ENCODE assay signal across 10 mouse cellular contexts in genomic region chr11:60280429-60281414, GRCm38 (mm10). TPM values are rescaled to one million over a fixed set of nuclear protein-coding genes. Genes with fewer than 3 reads are reported as not detected.
A peak's percentile ranks its signal among the peaks of the same experiment; 100 is the strongest.
DNase-seq lines count a peak whose midpoint lies in the region; ATAC-seq and TF ChIP-seq lines count a peak whose summit lies in the region.
"Had no signal": no experiment of that assay in that cellular context is flagged by ENCODE, and none has a peak within 500 bp of the region (broad histone marks: within the 10 kb centered on the region; RNA-seq: fewer than 3 reads in every experiment).

No protein-coding gene starts in this region.

- H3K36me3 ChIP-seq in hindbrain, embryonic 10.5 days: no peaks in the 10 kb centered on the region
- H3K36me3 ChIP-seq in hindbrain, embryonic 11.5 days (ENCODE audit: control insufficient read depth, insufficient read depth, low read length): no peaks in the 10 kb centered on the region
- no peaks in the 10 kb centered on the region for H3K36me3 ChIP-seq in MEL (ENCODE audit: control insufficient read depth in 1 of 2, insufficient read depth in 2 of 2, low read length in 2 of 2)
- H3K36me3 ChIP-seq in liver, embryonic 11.5 days (ENCODE audit: control insufficient read depth, insufficient read depth, low read length): no peaks in the 10 kb centered on the region
- H3K36me3 ChIP-seq: limb, embryonic 13.5 days had no signal

- TF ChIP-seq RAD21 in MEL (IDR thresholded peaks at IDR 0.05; ENCODE audit: low read depth, low read length): no peak

- TF ChIP-seq EP300 in MEL (IDR thresholded peaks at IDR 0.05; ENCODE audit: low read depth in 1 of 2, low read length in 2 of 2): peak; percentile 50 to 67

- no peak for ATAC-seq in hindbrain, embryonic 11.5 days (ENCODE audit: low FRiP score)
- peak; percentile 92 for ATAC-seq in liver, embryonic 11.5 days (replicated peaks; ENCODE audit: low FRiP score)

- no peak for TF ChIP-seq POLR2A in MEL (IDR thresholded peaks at IDR 0.05; ENCODE audit: control insufficient read depth in 1 of 2, insufficient read depth in 1 of 2, low read depth in 1 of 2, low read length in 2 of 2, poor library complexity in 1 of 2)

- H3K79me2 ChIP-seq in MEL (ENCODE audit: control insufficient read depth, insufficient read depth, low read length, poor library complexity): no peaks in the 10 kb centered on the region

- H3K27ac ChIP-seq in hindbrain, embryonic 10.5 days: peak overlapping the region; percentile 56; the same call in 1 of the 2 replicates
- no peak overlapping the region for H3K27ac ChIP-seq in hindbrain, embryonic 11.5 days (ENCODE audit: low read depth, low read length)
- H3K27ac ChIP-seq in MEL (ENCODE audit: control insufficient read depth, low read depth, low read length): no peak overlapping the region
- H3K27ac ChIP-seq in liver, embryonic 11.5 days (ENCODE audit: low read depth, low read length): peak overlapping the region; percentile 53
- H3K27ac ChIP-seq: limb, embryonic 13.5 days had no signal

- peaks cover 14% of the 10 kb centered on the region for H3K4me1 ChIP-seq in hindbrain, embryonic 10.5 days (replicated peaks)
- H3K4me1 ChIP-seq in hindbrain, embryonic 11.5 days (replicated peaks; ENCODE audit: control insufficient read depth, insufficient read depth, low read length): no peaks in the 10 kb centered on the region; the same call in 1 of the 2 replicates
- no peaks in the 10 kb centered on the region for H3K4me1 ChIP-seq in MEL (ENCODE audit: control insufficient read depth in 1 of 2, insufficient read depth in 2 of 2, low read length in 2 of 2)
- peaks cover 20% of the 10 kb centered on the region for H3K4me1 ChIP-seq in liver, embryonic 11.5 days (replicated peaks; ENCODE audit: control insufficient read depth, insufficient read depth, low read length)
- H3K4me1 ChIP-seq: limb, embryonic 13.5 days had no signal

- DNase-seq in hindbrain, embryonic 10.5 days (ENCODE audit: low spot score): no peak
- no peak for DNase-seq in hindbrain, embryonic 11.5 days (ENCODE audit: low spot score)
- DNase-seq in ES-CJ7 (ENCODE audit: low read depth, low spot score): peak; percentile 28
- DNase-seq in MEL (ENCODE audit: low read depth, low spot score): peak; percentile 27
- no peak for DNase-seq in liver, embryonic 11.5 days (ENCODE audit: low spot score)
- no peak for DNase-seq in natural killer cell, adult 2 months (ENCODE audit: low spot score in 2 of 2)
- DNase-seq in right cerebral cortex, postnatal 14 days: no peak
- DNase-seq: gastrocnemius, postnatal 25 days; thymus, postnatal 4 days had no signal

- no peak overlapping the region for H3K4me3 ChIP-seq in hindbrain, embryonic 10.5 days
- no peak overlapping the region for H3K4me3 ChIP-seq in hindbrain, embryonic 11.5 days (ENCODE audit: low read depth, low read length)
- no peak overlapping the region for H3K4me3 ChIP-seq in MEL (ENCODE audit: control insufficient read depth in 1 of 2, insufficient read depth in 1 of 2, low read depth in 2 of 2, low read length in 2 of 2)
- no peak overlapping the region for H3K4me3 ChIP-seq in liver, embryonic 11.5 days (ENCODE audit: low read depth, low read length)
- H3K4me3 ChIP-seq: limb, embryonic 13.5 days had no signal

- H3K9me3 ChIP-seq in hindbrain, embryonic 10.5 days: no peaks in the 10 kb centered on the region
- H3K9me3 ChIP-seq in hindbrain, embryonic 11.5 days (ENCODE audit: control insufficient read depth, low read length): no peaks in the 10 kb centered on the region
- H3K9me3 ChIP-seq in MEL (replicated peaks; ENCODE audit: insufficient read depth, low read length): no peaks in the 10 kb centered on the region
- no peaks in the 10 kb centered on the region for H3K9me3 ChIP-seq in liver, embryonic 11.5 days (ENCODE audit: control insufficient read depth, low read length)
- H3K9me3 ChIP-seq: limb, embryonic 13.5 days had no signal

- no peaks in the 10 kb centered on the region for H3K27me3 ChIP-seq in hindbrain, embryonic 10.5 days (ENCODE audit: insufficient read depth, poor library complexity, severe bottlenecking)
- H3K27me3 ChIP-seq in hindbrain, embryonic 11.5 days (ENCODE audit: control insufficient read depth, insufficient read depth, low read length): no peaks in the 10 kb centered on the region
- no peaks in the 10 kb centered on the region for H3K27me3 ChIP-seq in MEL (ENCODE audit: control insufficient read depth in 1 of 2, insufficient read depth in 2 of 2, low read length in 2 of 2)
- H3K27me3 ChIP-seq in liver, embryonic 11.5 days (replicated peaks; ENCODE audit: control insufficient read depth, insufficient read depth, low read length): no peaks in the 10 kb centered on the region
- H3K27me3 ChIP-seq: limb, embryonic 13.5 days had no signal

- H3K4me2 ChIP-seq in hindbrain, embryonic 11.5 days (replicated peaks; ENCODE audit: low read depth, low read length): no peak overlapping the region
- H3K4me2 ChIP-seq in liver, embryonic 11.5 days: peak overlapping the region; percentile 12; the same call in 1 of the 2 replicates
- H3K4me2 ChIP-seq: limb, embryonic 13.5 days had no signal

- 79% methylated on average over 11 of the region's 11 CpGs for WGBS in hindbrain, embryonic 10.5 days
- 78% methylated on average over 11 of the region's 11 CpGs for WGBS in hindbrain, embryonic 11.5 days
- WGBS in liver, embryonic 11.5 days: 73% methylated on average over 11 of the region's 11 CpGs

- no peak for TF ChIP-seq CTCF in MEL (IDR thresholded peaks at IDR 0.05 in 2 of 3, conservative IDR thresholded peaks at IDR 0.05 in 1 of 3; ENCODE audit: control insufficient read depth in 1 of 3, insufficient read depth in 1 of 3, low read depth in 2 of 3, low read length in 3 of 3, poor library complexity in 1 of 3, severe bottlenecking in 1 of 3)

- no peak overlapping the region for H3K9ac ChIP-seq in hindbrain, embryonic 11.5 days (ENCODE audit: low read depth, low read length)
- H3K9ac ChIP-seq in MEL (ENCODE audit: control insufficient read depth, low read depth, low read length, poor library complexity, severe bottlenecking): no peak overlapping the region
- H3K9ac ChIP-seq in liver, embryonic 11.5 days (ENCODE audit: low read depth, low read length): no peak overlapping the region
- H3K9ac ChIP-seq: limb, embryonic 13.5 days had no signal

TF ChIP-seq in MEL, 35 proteins besides CTCF, POLR2A, EP300 and RAD21:
- no peak for TF ChIP-seq MAFK (IDR thresholded peaks at IDR 0.05; ENCODE audit: borderline replicate concordance, low read depth, low read length)
- TF ChIP-seq E2F4 (IDR thresholded peaks at IDR 0.05; ENCODE audit: borderline replicate concordance, low read depth, low read length): no peak
- peak; percentile 54 for TF ChIP-seq TAL1 (IDR thresholded peaks at IDR 0.05; ENCODE audit: low read length)
- TF ChIP-seq BHLHE40 (IDR thresholded peaks at IDR 0.05; ENCODE audit: borderline replicate concordance, low read depth, low read length): no peak
- no peak for TF ChIP-seq USF1 (IDR thresholded peaks at IDR 0.05; ENCODE audit: low read depth, low read length)
- no peak for TF ChIP-seq MAZ (IDR thresholded peaks at IDR 0.05; ENCODE audit: low read depth, low read length)
- peak; percentile 37; the same call in 1 of the 2 replicates for TF ChIP-seq GATA1 (IDR thresholded peaks at IDR 0.05; ENCODE audit: low read depth, low read length)
- TF ChIP-seq NELFE (IDR thresholded peaks at IDR 0.05; ENCODE audit: low read depth, low read length): no peak
- peak; percentile 33; the same call in 1 of the 2 replicates for TF ChIP-seq ETS1 (IDR thresholded peaks at IDR 0.05; ENCODE audit: low read depth, low read length)
- TF ChIP-seq JUND (IDR thresholded peaks at IDR 0.05; ENCODE audit: low read depth, low read length): no peak
- TF ChIP-seq ZC3H11A (IDR thresholded peaks at IDR 0.05; ENCODE audit: low read depth, low read length): no peak
- peak; percentile 48; the same call in 1 of the 2 replicates for TF ChIP-seq TCF12 (IDR thresholded peaks at IDR 0.05; ENCODE audit: low read depth, low read length)
- TF ChIP-seq RCOR1 (IDR thresholded peaks at IDR 0.05; ENCODE audit: low read depth, low read length): peak; percentile 25; the same call in 1 of the 2 replicates

RNA-seq across cellular contexts. Expression of gene Srebf1, which starts 58.3 kb away (rescaled TPM):
- polyA plus RNA-seq in hindbrain, embryonic 10.5 days (2016; fragmentation: Nextera tagmentation; extraction: Ambion mirVana): 45.0 and 55.8 TPM in 2 replicates
- 40.4 and 44.7 TPM in 2 replicates for polyA plus RNA-seq in hindbrain, embryonic 11.5 days (2014; fragmentation: Nextera tagmentation; extraction: Ambion mirVana)
- 288 and 305 TPM in 2 replicates for total RNA-seq in MEL (2012; rRNA removed)
- 100 to 1,000 TPM in 1 of 2 experiments, not detected in 1; 241 TPM for polyA plus RNA-seq in MEL (2012; ENCODE audit: insufficient read depth in 1 of 2, insufficient read length in 2 of 2, low read depth in 1 of 2, low replicate concordance in 2 of 2, missing spikeins in 1 of 2)
- 78.2 and 78.7 TPM in 2 replicates for polyA plus RNA-seq in liver, embryonic 11.5 days (2014; fragmentation: Nextera tagmentation; extraction: Ambion mirVana)

Comparison
In these comparisons a context has a peak if more than half of its experiments do, and no peak if none do; other contexts are left out.
1. H3K27ac ChIP-seq: peak in hindbrain, embryonic 10.5 days (single experiment) and liver, embryonic 11.5 days (single experiment); none in hindbrain, embryonic 11.5 days (single experiment) and MEL (single experiment).
2. DNase-seq: peak in ES-CJ7 (single experiment) and MEL (single experiment); none in hindbrain, embryonic 10.5 days (single experiment), hindbrain, embryonic 11.5 days (single experiment), liver, embryonic 11.5 days (single experiment), natural killer cell, adult 2 months (0 of 2) and right cerebral cortex, postnatal 14 days (single experiment).